Mouse (Mus musculus) hindbrain, postnatal 0 days (tissue): ENCODE measurements at regions not wholly inside any gene's neighbourhood (a gene's known extent, or its start where the extent isn't known, plus 50 kb on each side); places are given as distances from the start of the nearest gene placed in this dataset.

Experiments used
- ATAC-seq: fragments of 200-750 bp; cut with Nextera tagmentation; 2 replicates; pipeline ENCODE4 v1.8.0; 2017; ENCODE audit warnings: mild to moderate bottlenecking, moderate TSS enrichment, moderate library complexity
- DNase-seq: peaks from one replicate; pipeline ENCODE4 v3.0.0-alpha.2; 2015; ENCODE audit warnings: low spot score
- H3K27ac ChIP-seq: fragments of 300-500 bp; sonication (generic); 2 replicates; pipeline ENCODE4 v1.5.1; 2014; ENCODE audit warnings: mild to moderate bottlenecking
- H3K27me3 ChIP-seq: fragments of 300-500 bp; sonication (generic); 2 replicates; pipeline ENCODE4 v1.6.1; 2014; ENCODE audit warnings: low read length, mixed read lengths; ENCODE audit not compliant: insufficient read depth
- H3K36me3 ChIP-seq: fragments of 300-500 bp; sonication (generic); 2 replicates; pipeline ENCODE4 v1.6.1; 2014; ENCODE audit warnings: low read length, mixed read lengths; ENCODE audit not compliant: insufficient read depth
- H3K4me1 ChIP-seq: fragments of 300-500 bp; sonication (generic); 2 replicates; pipeline ENCODE4 v1.6.1; 2014; ENCODE audit warnings: antibody characterized with exemption, low read length, mixed read lengths; ENCODE audit not compliant: insufficient read depth
- H3K4me2 ChIP-seq: fragments of 300-500 bp; sonication (generic); 2 replicates; pipeline ENCODE4 v1.6.1; 2014; ENCODE audit warnings: low read depth, mild to moderate bottlenecking, low read length, moderate library complexity, mixed read lengths
- H3K4me3 ChIP-seq: fragments of 300-500 bp; sonication (generic); 2 replicates; pipeline ENCODE4 v1.5.1; 2014; ENCODE audit warnings: low read length
- H3K9ac ChIP-seq: fragments of 300-500 bp; sonication (generic); replicated peaks from 2 replicates; pipeline ENCODE4 v1.6.1; 2014; ENCODE audit warnings: mild to moderate bottlenecking, low read length, moderate library complexity, mixed read lengths
- H3K9me3 ChIP-seq: fragments of 300-500 bp; sonication (generic); 2 replicates; pipeline ENCODE4 v1.6.1; 2016; ENCODE audit warnings: low read length, mixed read lengths
- CTCF ChIP-seq: IDR thresholded peaks from 2 replicates; pipeline ENCODE4 v1.5.1; 2016; ENCODE audit warnings: antibody characterized with exemption, control low read depth, low read depth
- WGBS: fragments of 180-500 bp; shearing (Covaris S2); extraction: QIAGEN DNeasy Blood & Tissue Kit; methylation state at CpG from one replicate; pipeline ENCODE4 v1.1.7; 2014; 5-methylcytosine and 5-hydroxymethylcytosine counted together

DNA sequence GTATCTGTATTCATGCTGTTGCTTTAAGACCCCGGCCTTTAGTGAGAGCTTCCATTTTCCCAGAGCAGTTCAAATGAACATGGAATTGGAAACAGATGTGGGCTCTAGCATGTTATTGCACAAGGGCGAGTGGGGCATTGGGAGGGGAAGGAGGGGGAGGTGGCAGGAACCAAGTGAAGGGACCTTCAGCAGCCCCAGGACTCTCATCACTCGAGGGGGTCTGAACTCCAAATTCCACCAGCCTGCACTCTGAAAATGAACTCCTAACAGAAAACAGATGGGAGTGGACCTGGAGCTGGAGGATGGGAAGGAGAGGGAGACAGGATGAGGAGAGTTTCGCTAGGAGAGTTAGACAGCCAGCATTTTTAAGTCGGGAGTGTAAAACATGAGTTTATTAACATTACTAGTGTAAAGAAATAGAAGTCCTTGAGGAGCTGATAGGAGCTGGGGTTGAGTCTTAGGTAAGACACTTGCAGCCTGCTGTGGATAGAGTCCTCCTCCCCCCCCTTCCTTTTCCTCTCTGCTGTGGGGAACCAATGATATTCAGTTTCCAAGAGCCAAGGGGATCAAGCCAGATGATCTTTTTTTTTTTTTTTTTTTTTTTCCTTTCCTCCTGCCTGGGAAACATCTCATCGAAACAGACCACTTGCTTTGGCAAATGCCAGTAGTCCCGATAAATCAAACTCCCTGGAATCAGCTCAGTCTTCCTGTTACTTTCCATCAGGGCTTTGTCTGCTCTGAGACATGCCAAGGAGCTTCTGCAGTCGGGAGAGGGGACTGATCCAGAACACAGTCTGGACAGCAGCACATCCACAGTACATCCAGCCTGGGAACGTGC, 351.0 kb downstream of the Ets1 start:
- TF ChIP-seq CTCF = no peak
- Histone ChIP-seq H3K4me2 (no peak overlapping the region), H3K27ac (no peak overlapping the region), H3K9ac (no peak overlapping the region), H3K27me3 (no peaks in the 10 kb centered on the region), H3K4me1 (no peaks in the 10 kb centered on the region), H3K9me3 (no peaks in the 10 kb centered on the region), H3K4me3 (no peak overlapping the region), H3K36me3 (no peaks in the 10 kb centered on the region)
- DNase-seq (no peak), ATAC-seq (no peak)
- 64% methylated on average over 9 of the region's 9 CpGs for WGBS

DNA sequence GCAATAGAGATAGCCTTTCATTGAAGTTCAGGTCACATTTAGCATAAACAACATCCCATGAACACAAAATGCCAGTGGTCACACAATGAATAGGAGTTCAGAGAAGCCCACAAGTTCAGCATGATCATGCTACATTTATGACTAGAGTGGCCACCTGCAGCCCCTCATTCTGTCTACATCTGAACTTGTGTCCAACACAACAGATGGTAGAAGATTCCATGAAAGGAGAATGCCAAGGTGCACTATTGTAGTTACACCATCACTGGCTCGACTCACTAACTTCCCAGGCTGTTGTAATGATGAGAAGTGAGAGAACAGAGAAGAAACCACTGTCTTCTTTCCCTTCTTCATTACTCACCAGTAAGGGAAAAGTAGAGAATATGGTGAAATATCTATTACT, 353.0 kb downstream of the Ets1 start:
- DNase-seq (no peak), ATAC-seq (no peak)
- Histone ChIP-seq H3K27ac (no peak overlapping the region), H3K9me3 (no peaks in the 10 kb centered on the region), H3K9ac (no peak overlapping the region), H3K36me3 (no peaks in the 10 kb centered on the region), H3K27me3 (no peaks in the 10 kb centered on the region), H3K4me1 (no peaks in the 10 kb centered on the region), H3K4me2 (no peak overlapping the region), H3K4me3 (no peak overlapping the region)
- TF ChIP-seq CTCF = no peak
- 94% methylated on average over 1 of the region's 1 CpGs for WGBS

DNA sequence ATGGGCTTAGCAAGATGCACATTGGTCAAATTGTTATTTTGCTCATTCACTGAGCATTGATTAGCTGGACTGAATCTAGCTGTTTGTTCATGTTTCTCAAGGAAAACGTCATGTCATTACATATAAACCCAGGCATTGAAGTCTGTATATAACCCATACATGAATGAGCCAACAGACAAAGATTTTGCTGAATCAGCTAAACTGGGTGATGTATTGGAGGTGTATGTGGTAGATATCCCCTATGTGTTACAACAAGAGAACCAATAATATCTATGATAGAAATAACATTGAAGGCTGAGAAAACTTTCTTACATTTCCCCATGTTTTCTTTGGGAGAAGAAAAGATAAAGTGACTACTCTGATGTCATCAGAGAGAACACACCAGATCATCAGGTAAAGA, 362.3 kb downstream of the Ets1 start:
- Histone ChIP-seq H3K27me3 (no peaks in the 10 kb centered on the region), H3K4me2 (no peak overlapping the region), H3K9ac (no peak overlapping the region), H3K36me3 (no peaks in the 10 kb centered on the region), H3K4me1 (no peaks in the 10 kb centered on the region), H3K27ac (no peak overlapping the region), H3K9me3 (peaks cover 5% of the 10 kb centered on the region; the same call in 1 of the 2 replicates), H3K4me3 (no peak overlapping the region)
- ATAC-seq (no peak), DNase-seq (no peak)
- 90% methylated on average over 1 of the region's 1 CpGs for WGBS
- TF ChIP-seq CTCF = no peak

DNA sequence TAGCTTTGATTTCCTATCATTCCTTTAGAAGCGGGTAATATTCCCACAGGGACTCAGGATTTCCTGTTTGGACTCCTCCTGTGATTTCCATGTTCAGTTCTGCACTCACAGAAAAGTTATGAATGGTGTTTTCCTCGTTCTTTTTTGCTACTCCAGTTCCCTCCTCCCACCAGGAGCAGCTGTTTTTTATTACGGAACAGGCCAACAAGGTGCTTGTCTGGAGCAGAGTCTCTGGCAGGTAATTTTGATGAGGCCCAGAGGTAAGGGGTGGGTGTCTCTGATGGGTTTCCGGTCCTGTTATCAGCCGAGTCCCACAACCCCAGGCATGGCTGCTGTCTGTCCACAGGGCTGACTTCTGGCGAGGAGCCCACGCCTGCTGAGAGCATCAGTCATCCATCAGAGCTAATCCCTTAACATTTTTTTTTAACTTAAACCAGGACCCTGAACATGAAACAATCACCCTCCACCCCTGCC, 364.7 kb downstream of the Ets1 start:
- H3K27ac ChIP-seq = no peak overlapping the region
- H3K9ac ChIP-seq = no peak overlapping the region
- 61% methylated on average over 7 of the region's 7 CpGs for WGBS
- no peak overlapping the region for H3K4me3 ChIP-seq
- no peak for TF ChIP-seq CTCF
- no peaks in the 10 kb centered on the region for H3K27me3 ChIP-seq
- no peak overlapping the region for H3K4me2 ChIP-seq
- DNase-seq (no peak), ATAC-seq (no peak)
- peaks cover 5% of the 10 kb centered on the region; the same call in 1 of the 2 replicates for H3K9me3 ChIP-seq
- H3K4me1 ChIP-seq = no peaks in the 10 kb centered on the region
- no peaks in the 10 kb centered on the region for H3K36me3 ChIP-seq

DNA sequence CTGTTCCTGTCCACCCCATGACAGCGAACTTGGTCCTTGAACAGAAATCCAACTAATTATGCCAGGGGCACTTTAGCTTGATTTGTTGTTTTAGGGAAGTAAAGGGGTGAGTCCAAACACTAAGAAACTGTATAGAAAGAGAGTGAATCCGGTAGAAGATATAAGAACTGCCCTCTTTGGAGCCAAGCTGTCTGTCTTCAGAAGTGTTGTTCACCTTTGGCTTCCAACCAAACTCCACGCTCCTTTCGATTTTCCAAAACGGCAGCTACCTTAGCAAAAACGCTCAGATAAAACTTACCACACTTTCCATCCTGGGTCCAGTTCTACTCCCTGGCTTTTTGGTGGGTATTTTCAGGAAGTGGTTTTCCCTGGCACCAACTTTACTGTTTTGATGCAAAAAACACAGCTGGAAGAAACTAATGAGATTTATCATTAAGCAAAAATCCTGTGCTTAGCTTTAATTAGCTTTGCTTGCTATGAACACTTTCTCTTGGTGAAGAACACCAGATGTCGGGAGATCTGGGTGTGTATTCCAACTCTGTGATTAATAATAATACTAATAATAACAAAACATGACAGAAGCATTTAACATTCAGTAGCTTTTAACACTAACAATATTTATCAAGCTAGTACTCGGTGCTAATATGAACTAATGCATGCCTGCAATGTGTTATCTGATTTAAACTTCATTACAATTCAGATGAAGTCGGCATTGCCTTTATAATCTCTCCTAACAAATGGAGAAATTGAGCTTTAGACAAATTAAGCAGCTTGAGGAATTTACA, 365.3 kb downstream of the Ets1 start:
- Histone ChIP-seq H3K27ac (no peak overlapping the region), H3K4me3 (no peak overlapping the region), H3K4me1 (no peaks in the 10 kb centered on the region), H3K4me2 (no peak overlapping the region), H3K36me3 (no peaks in the 10 kb centered on the region), H3K9me3 (peaks cover 5% of the 10 kb centered on the region; the same call in 1 of the 2 replicates), H3K9ac (no peak overlapping the region), H3K27me3 (no peaks in the 10 kb centered on the region)
- no peak for DNase-seq
- ATAC-seq = no peak
- no peak for TF ChIP-seq CTCF
- WGBS = 63% methylated on average over 9 of the region's 9 CpGs

DNA sequence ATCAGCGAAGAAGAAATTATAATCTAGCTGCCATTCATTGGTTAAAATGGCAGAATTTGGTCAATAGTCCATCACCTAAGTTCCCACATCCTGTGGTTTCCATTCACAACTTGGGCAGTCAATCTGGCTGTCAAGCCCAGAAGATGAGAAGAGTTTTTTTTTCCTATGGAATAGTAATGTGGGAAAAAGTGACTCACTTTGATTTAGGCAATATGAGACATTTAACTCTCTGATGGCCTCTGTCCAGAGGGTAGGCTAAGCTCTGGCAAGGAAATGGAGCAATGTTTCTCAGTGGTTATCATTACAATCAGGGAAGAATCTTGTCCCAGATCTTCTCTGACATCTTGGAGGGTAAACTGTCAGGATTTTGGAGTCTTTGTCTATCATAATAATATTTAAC, 367.9 kb downstream of the Ets1 start:
- Histone ChIP-seq H3K4me2 (no peak overlapping the region), H3K4me3 (no peak overlapping the region), H3K9ac (no peak overlapping the region), H3K4me1 (no peaks in the 10 kb centered on the region), H3K27me3 (no peaks in the 10 kb centered on the region), H3K27ac (no peak overlapping the region), H3K36me3 (no peaks in the 10 kb centered on the region), H3K9me3 (no peaks in the 10 kb centered on the region)
- DNase-seq (no peak), ATAC-seq (no peak)
- 87% methylated on average over 1 of the region's 1 CpGs for WGBS
- TF ChIP-seq CTCF = no peak
